Mouse (Mus musculus): ENCODE data around the gene Rgs9bp. TPM values are rescaled to one million over a fixed set of nuclear protein-coding genes. Genes with fewer than 3 reads are reported as not detected.
"Not testable (repeated sequence)": the region's sequence is repeated elsewhere in the genome, so short reads cannot be mapped to it uniquely, and the experiment has no call there.

The Rgs9bp gene
- total and polyA plus RNA-seq, 2 experiments from 2014 or later: 0.07 to 0.38 TPM

DNA sequence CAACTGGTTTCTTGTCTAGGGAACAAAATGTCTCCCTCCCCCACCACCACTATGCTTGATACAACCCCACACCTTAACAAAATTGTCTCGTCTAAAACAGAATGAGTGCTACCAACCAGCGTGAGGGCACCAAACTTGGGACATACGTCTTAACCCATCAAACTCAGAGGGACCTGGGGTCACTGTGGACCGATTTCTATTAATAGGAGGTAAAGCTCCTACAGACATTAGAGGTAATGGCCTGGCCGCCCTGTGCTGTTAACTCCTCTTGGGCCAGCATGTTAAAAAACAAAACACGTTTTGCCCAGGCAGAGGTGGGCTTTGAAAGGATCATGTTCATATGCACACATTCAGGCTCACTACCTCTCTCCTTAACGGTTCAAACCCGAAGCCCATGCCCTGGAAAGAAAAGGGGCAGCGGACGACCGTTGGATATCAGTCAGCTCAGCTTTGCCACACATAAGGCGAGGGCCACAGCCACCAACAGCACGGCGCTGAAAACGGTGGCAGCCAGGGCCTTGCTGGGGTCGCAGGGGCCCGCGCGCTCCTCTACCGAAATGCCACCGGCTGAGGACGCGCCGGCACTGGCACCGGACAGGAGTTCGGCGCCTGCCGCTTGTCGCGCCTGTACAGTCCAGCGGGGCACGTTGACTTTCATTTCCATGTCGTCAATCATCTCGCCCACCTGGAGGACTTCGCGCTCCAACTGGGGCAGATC lies 1.2 kb downstream of the Rgs9bp start:
- Histone ChIP-seq H3K9ac (peak overlapping the region; percentile 37), H3K36me3 (ENCODE audit: insufficient read depth) (no peaks in the 10 kb centered on the region), H3K9me3 (ENCODE audit: low read length) (no peaks in the 10 kb centered on the region), H3K4me1 (ENCODE audit: insufficient read depth) (peaks cover 15% of the 10 kb centered on the region), H3K4me2 (ENCODE audit: low read depth) (peak overlapping the region; percentile 99), H3K27me3 (ENCODE audit: insufficient read depth, low read length) (peaks cover 22% of the 10 kb centered on the region), H3K4me3 (ENCODE audit: low read depth, low read length) (peak overlapping the region; percentile 83), H3K27ac (ENCODE audit: low read depth, low read length) (no peak overlapping the region)
- no peak for TF ChIP-seq CTCF (IDR thresholded peaks at IDR 0.05; ENCODE audit: low read depth)
- ATAC-seq: no peak
- 6% methylated on average over 36 of the region's 36 CpGs for WGBS
- DNase-seq: no peak

GRCm38 (mm10) chr7:35583476-35584025 lies 1.8 kb downstream of the Rgs9bp start:
- Histone ChIP-seq H3K9ac (no peak overlapping the region), H3K4me2 (ENCODE audit: low read depth) (no peak overlapping the region), H3K27ac (ENCODE audit: low read depth, low read length) (no peak overlapping the region), H3K4me3 (ENCODE audit: low read depth, low read length) (no peak overlapping the region), H3K36me3 (ENCODE audit: insufficient read depth) (no peaks in the 10 kb centered on the region), H3K27me3 (ENCODE audit: insufficient read depth, low read length) (peaks cover 22% of the 10 kb centered on the region), H3K9me3 (ENCODE audit: low read length) (no peaks in the 10 kb centered on the region), H3K4me1 (ENCODE audit: insufficient read depth) (peaks cover 15% of the 10 kb centered on the region)
- TF ChIP-seq CTCF (IDR thresholded peaks at IDR 0.05; ENCODE audit: low read depth): no peak
- ATAC-seq (no peak), DNase-seq (no peak)
- WGBS: 9% methylated on average over 11 of the region's 11 CpGs

DNA sequence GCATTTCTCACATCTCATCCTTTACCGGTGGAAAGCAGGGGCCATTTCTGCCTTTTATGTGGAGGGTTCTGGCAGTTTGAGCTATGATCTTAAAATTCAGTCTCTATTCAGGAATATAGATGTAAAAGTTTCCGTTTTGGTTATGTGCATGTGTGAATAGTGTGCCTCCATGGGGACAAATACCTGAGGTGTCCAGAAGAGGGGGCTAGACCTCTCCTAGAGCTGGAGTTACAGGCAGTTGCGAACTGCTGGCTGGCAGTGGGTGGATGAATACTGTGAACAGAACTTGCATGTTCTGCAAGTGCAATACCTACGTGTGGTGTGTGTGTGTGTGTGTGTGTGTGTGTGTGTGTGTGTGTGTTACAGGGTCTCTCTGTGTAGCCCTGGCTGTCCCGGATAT lies 2.7 kb downstream of the Rgs9bp start:
- peak; percentile 22 for TF ChIP-seq CTCF (IDR thresholded peaks at IDR 0.05; ENCODE audit: low read depth)
- H3K27ac ChIP-seq (ENCODE audit: low read depth, low read length): no peak overlapping the region
- H3K4me2 ChIP-seq (ENCODE audit: low read depth): no peak overlapping the region
- peaks cover 10% of the 10 kb centered on the region for H3K4me1 ChIP-seq (ENCODE audit: insufficient read depth)
- DNase-seq (no peak), ATAC-seq (no peak)
- no peaks in the 10 kb centered on the region for H3K9me3 ChIP-seq (ENCODE audit: low read length)
- H3K27me3 ChIP-seq (ENCODE audit: insufficient read depth, low read length): peaks cover 22% of the 10 kb centered on the region
- 71% methylated on average over 5 of the region's 5 CpGs for WGBS
- H3K36me3 ChIP-seq (ENCODE audit: insufficient read depth): no peaks in the 10 kb centered on the region
- H3K9ac ChIP-seq: no peak overlapping the region
- no peak overlapping the region for H3K4me3 ChIP-seq (ENCODE audit: low read depth, low read length)

GRCm38 (mm10) chr7:35579849-35580248 lies 5.5 kb downstream of the Rgs9bp start:
- ATAC-seq (no peak), DNase-seq (peak; percentile 41)
- Histone ChIP-seq H3K4me2 (ENCODE audit: low read depth) (no peak overlapping the region), H3K27ac (ENCODE audit: low read depth, low read length) (no peak overlapping the region), H3K9ac (no peak overlapping the region), H3K4me1 (ENCODE audit: insufficient read depth) (no peaks in the 10 kb centered on the region; the same call in 1 of the 2 replicates), H3K4me3 (ENCODE audit: low read depth, low read length) (no peak overlapping the region), H3K27me3 (ENCODE audit: insufficient read depth, low read length) (peaks cover 21% of the 10 kb centered on the region), H3K9me3 (ENCODE audit: low read length) (no peaks in the 10 kb centered on the region), H3K36me3 (ENCODE audit: insufficient read depth) (no peaks in the 10 kb centered on the region)
- TF ChIP-seq CTCF (IDR thresholded peaks at IDR 0.05; ENCODE audit: low read depth): peak; percentile 69
- 28% methylated on average over 4 of the region's 4 CpGs for WGBS

GRCm38 (mm10) chr7:35570883-35571282 lies 14.5 kb downstream of the Rgs9bp start:
- not testable (repeated sequence) for H3K4me1 ChIP-seq (ENCODE audit: insufficient read depth); H3K9ac ChIP-seq; H3K4me3 ChIP-seq (ENCODE audit: low read depth, low read length); H3K4me2 ChIP-seq (ENCODE audit: low read depth); ATAC-seq; H3K9me3 ChIP-seq (ENCODE audit: low read length); DNase-seq; H3K27ac ChIP-seq (ENCODE audit: low read depth, low read length); H3K27me3 ChIP-seq (ENCODE audit: insufficient read depth, low read length); H3K36me3 ChIP-seq (ENCODE audit: insufficient read depth)
- WGBS: 20% methylated on average over 6 of the region's 6 CpGs
- peak; percentile 49 for TF ChIP-seq CTCF (IDR thresholded peaks at IDR 0.05; ENCODE audit: low read depth)

DNA sequence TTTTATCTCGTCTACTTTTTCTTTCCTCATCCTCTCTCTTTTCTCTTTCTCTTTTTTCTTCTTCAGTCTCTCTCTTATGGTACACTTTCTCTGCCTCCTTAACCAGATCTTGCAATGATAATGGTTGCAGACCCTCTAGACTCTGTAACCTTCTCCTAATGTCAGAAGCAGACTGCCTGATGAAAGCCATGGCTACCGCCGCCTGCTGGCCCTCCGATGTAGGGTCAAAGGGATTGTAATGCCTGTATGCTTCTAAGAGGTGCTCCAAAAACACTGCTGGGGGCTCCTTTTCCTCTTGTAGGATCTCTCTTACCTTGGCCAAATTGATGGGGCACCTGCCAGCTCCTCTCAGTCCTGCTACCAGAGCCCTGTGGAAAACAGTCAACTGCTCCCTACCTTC lies 15.7 kb downstream of the Rgs9bp start:
- not testable (repeated sequence) for H3K9me3 ChIP-seq (ENCODE audit: low read length); H3K27me3 ChIP-seq (ENCODE audit: insufficient read depth, low read length); H3K36me3 ChIP-seq (ENCODE audit: insufficient read depth); H3K9ac ChIP-seq; H3K4me3 ChIP-seq (ENCODE audit: low read depth, low read length); ATAC-seq; H3K4me1 ChIP-seq (ENCODE audit: insufficient read depth); H3K27ac ChIP-seq (ENCODE audit: low read depth, low read length); H3K4me2 ChIP-seq (ENCODE audit: low read depth); DNase-seq
- 88% methylated on average over 4 of the region's 4 CpGs for WGBS

DNA sequence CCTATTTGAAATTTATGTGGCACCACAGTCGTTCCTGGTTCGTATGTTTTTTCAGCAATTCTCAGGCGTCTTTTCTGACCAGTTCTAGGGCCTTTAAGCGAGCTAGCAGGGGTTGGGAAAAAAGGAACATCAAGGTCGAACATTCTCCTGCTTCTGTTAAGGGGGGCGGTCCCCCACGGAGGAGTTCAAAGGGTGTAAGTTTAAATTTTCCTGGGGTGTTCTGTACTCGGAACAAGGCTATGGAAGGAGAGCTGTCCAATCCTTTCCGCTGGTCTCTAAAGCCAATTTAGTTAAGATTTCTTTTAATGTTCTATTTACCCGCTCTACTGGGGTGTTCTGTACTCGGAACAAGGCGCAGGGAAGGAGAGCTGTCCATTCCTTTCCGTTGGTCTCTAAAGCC lies 19.4 kb downstream of the Rgs9bp start:
- not testable (repeated sequence) for H3K27ac ChIP-seq (ENCODE audit: low read depth, low read length); DNase-seq; H3K36me3 ChIP-seq (ENCODE audit: insufficient read depth); H3K4me1 ChIP-seq (ENCODE audit: insufficient read depth); H3K4me3 ChIP-seq (ENCODE audit: low read depth, low read length); H3K9ac ChIP-seq; H3K9me3 ChIP-seq (ENCODE audit: low read length); H3K27me3 ChIP-seq (ENCODE audit: insufficient read depth, low read length); H3K4me2 ChIP-seq (ENCODE audit: low read depth); ATAC-seq
- 83% methylated on average over 13 of the region's 13 CpGs for WGBS

DNA sequence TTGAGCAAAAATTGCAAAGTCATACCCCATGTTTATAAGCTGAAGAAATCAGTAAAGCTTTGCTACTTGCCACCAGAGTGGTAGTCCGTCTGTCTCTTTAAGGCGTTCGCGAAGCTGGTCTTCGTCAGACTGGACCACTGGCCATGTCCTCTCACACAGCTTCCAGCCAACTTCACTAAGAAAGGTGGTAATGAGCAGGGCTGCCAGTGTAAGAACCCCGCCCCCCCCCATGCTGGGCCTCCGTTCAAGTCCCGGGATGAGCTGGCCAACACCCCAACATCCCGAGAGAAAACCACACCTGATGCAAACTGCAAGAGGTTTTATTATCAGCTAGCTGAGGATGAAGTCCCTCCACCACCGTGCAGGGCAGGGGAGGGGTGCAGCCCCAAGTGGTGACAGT lies 20.5 kb downstream of the Rgs9bp start:
- DNase-seq; H3K27ac ChIP-seq (ENCODE audit: low read depth, low read length); H3K9me3 ChIP-seq (ENCODE audit: low read length); H3K4me3 ChIP-seq (ENCODE audit: low read depth, low read length); H3K27me3 ChIP-seq (ENCODE audit: insufficient read depth, low read length); ATAC-seq; H3K9ac ChIP-seq; H3K4me2 ChIP-seq (ENCODE audit: low read depth); H3K4me1 ChIP-seq (ENCODE audit: insufficient read depth); H3K36me3 ChIP-seq (ENCODE audit: insufficient read depth): not testable (repeated sequence)
- 86% methylated on average over 10 of the region's 10 CpGs for WGBS

Measured in forebrain, postnatal 0 days (tissue).